Mouse (Mus musculus): ENCODE measurements at regions not wholly inside any gene's neighbourhood (a gene's known extent, or its start where the extent isn't known, plus 50 kb on each side); places are given as distances from the start of the nearest gene placed in this dataset.

GRCm38 (mm10) chr11:44260376-44261111 is 139.3 kb upstream of the Il12b start:
- no peak for TF ChIP-seq POLR2A (IDR thresholded peaks at IDR 0.05; ENCODE audit: low read depth, low read length)
- no peak for TF ChIP-seq CTCF (IDR thresholded peaks at IDR 0.05; ENCODE audit: extremely low read depth, insufficient read depth, insufficient read length, insufficient replicate concordance)

Measured in spleen, adult 2 months (tissue).